Mouse (Mus musculus): Measurements from ENCODE around the gene Nuak2.
A peak's percentile ranks its signal among the peaks of the same experiment; 100 is the strongest.

Gene Nuak2

GRCm38 (mm10) chr1:132298801-132299464 is 17.0 kb upstream of the Nuak2 start:
- DNase-seq (ENCODE audit: low read depth): no peak

GRCm38 (mm10) chr1:132299744-132300143 is 16.2 kb upstream of the Nuak2 start:
- no peak for DNase-seq (ENCODE audit: low read depth)

DNA sequence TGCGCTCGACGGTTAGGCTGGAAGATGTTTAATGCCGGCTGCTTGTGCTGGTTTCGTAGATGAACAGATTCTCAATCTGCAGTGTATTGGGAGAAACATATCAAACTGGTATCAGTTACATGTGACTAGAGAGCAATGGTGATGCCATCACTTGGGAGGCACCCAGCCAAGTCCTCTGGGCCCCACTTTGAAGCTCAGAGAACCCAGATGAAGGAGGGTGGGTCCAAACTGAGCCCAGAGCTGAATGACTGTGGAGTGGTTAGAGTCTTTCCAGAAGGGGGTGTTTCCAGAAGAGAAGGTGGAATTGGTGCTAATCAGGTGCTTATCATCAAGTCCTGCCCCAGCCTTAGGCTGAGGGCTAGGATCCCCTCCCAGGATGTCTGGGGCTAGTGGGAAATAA is 14.7 kb upstream of the Nuak2 start:
- no peak for DNase-seq (ENCODE audit: low read depth)

DNA sequence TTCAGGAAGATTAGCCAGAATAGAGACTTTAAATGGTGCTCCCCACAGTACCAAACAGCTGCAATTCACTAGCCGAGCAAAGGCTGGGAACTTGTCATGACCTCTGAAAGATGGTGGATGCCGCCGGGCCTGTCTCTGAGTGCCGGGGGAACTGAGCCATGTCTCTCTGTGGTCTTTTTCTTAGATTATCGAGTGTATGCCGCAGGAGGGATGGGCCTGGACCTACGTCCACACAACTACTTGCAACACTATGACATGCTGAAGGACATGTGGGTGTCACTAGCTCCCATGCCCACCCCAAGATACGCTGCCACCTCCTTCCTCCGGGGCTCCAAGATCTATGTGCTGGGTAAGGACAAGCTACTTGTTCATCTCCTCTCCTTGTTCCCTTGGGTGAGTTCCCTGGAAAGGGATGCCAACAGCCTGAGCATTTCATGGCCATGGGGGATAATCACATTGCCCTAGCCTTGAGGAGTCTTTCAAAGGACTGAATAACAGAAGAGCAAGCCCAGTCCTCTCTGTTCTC is 13.5 kb upstream of the Nuak2 start:
- no peak for DNase-seq (ENCODE audit: low read depth)

- DNase-seq (ENCODE audit: low read depth): no peak
These were observed 11.2 kb upstream of the Nuak2 start for GRCm38 (mm10) chr1:132304618-132305214.

DNA sequence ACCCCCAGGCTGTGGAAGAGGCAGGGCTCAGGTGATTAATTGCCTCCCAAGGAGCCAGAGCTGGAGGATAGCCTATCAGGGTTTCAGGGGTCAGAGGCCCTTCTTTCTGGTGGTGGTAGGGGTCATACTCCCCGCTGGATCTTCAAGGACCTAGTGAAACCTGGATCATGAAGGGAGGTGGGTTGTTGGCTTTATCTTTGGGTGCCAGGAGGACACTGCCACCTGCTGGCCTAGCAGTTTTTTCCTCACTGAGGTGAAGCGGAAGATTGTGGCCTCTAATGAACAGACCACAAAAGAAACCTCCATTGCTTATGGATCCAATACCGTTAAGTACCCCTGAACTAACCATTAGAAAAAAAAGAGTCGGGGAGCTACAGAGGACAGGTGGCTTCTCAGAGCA is 9.8 kb upstream of the Nuak2 start:
- peak; percentile 45 for DNase-seq (ENCODE audit: low read depth)

DNA sequence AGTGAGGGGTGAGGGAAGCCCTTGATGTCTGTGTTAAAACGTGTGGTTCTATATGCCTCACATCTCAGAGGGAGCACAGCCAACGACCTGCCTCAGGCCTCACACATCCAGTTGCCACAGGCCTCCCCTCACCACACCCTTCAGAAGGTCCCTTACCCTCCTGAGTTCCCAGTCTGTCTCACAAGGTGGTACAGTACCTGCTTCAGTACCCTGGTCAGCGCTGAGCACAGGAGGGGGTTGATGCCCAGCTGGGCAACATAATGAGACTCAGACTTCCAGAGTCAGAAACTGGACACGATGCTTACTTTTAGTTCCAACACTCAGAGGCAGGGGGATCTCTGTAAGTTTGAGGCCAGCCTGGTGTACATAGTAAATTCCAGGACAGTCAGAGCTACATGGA is 9.1 kb upstream of the Nuak2 start:
- no peak for DNase-seq (ENCODE audit: low read depth)

DNA sequence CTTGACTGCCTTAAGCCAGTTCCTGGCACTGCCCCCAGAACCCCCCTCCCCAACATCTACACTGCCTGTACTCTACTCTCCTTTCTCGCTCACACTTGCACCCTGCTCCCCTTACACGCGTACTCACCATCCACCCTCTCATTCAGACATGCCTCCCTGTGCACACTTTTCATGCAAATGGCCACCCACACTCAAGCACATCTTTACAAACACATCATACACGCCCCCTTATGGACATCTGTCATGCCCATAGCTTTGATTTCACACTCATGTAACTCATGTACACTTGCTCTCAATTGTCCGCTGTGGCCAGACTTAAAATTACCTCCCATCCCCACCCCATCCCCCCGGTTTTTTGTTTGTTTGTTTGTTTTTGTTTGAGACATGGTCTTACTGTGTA is 8.0 kb upstream of the Nuak2 start:
- no peak for DNase-seq (ENCODE audit: low read depth)

DNA sequence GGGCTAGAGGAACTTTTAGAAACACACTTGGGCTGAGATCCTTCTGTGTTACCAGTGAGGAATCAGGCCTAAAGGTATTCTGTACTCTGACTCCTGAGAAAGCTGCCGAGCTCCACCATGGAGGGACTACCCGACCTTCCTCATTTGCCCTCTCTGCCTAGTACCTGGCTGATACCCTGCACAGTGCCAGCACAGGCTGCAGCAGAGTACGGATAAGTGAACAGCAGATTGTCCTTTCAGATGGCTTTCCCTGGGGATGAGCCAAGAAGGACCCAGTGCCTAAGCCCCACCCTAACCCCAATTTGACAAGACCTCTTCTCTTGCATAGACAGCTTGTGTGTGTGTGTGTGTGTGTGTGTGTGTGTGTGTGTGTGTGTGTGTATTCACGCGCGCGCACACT is 7.3 kb upstream of the Nuak2 start:
- no peak for DNase-seq (ENCODE audit: low read depth)

- DNase-seq (ENCODE audit: low read depth): no peak
These were observed 5.2 kb upstream of the Nuak2 start for GRCm38 (mm10) chr1:132310754-132311153.

- DNase-seq (ENCODE audit: low read depth): peak; percentile 14
These were observed 4.6 kb upstream of the Nuak2 start for GRCm38 (mm10) chr1:132311174-132311859.

GRCm38 (mm10) chr1:132312043-132312442 is 3.9 kb upstream of the Nuak2 start:
- DNase-seq (ENCODE audit: low read depth): no peak

DNA sequence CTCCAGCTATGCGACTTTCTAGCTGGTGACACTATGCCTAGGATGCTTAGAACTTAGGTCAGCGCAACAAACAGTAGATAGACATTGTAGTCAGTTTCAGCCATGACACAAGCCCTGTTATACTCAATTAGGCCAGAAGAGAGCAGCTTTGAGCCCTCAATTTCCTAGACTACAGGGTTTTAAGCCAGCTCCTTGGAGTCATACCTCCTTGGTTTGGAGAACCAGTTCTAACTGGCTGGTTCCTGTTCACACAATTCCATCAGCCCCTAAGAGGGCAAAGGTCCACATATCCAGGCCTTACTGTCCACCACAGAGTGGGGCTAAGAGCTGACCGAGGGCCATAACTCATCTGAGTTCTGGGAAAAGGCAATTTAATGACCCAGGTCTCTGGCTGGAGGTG is 3.2 kb upstream of the Nuak2 start:
- peak; percentile 77 for DNase-seq (ENCODE audit: low read depth)

- DNase-seq (ENCODE audit: low read depth): no peak
These were observed 684 bp downstream of the Nuak2 start for GRCm38 (mm10) chr1:132316625-132316994.

GRCm38 (mm10) chr1:132317413-132317812 is 1.5 kb downstream of the Nuak2 start:
- peak; percentile 49 for DNase-seq (ENCODE audit: low read depth)

- no peak for DNase-seq (ENCODE audit: low read depth)
These were observed 2.3 kb downstream of the Nuak2 start for GRCm38 (mm10) chr1:132317894-132318863.

DNA sequence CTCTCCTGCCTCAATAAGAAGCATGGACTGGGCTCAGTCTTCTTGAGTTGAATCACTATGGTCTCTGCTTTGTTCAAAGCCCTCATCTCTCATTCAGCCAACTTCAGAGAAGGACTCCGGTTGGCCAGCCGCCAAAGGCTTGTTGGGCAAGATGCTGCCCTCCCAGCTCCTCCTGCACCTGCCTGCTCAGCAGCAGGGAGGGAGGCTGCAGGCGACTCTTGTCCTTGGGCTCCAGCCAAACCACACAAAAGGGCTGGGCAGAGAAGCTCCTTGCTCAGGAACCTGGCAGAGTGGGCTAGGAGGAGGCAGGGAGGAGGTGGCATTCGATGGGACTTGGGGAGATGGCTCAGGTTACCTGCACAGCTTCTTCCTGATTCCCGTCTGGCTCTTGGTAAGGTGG is 3.3 kb downstream of the Nuak2 start:
- DNase-seq (ENCODE audit: low read depth): no peak

- DNase-seq (ENCODE audit: low read depth): no peak
These were observed 6.1 kb downstream of the Nuak2 start for GRCm38 (mm10) chr1:132321821-132322580.

DNA sequence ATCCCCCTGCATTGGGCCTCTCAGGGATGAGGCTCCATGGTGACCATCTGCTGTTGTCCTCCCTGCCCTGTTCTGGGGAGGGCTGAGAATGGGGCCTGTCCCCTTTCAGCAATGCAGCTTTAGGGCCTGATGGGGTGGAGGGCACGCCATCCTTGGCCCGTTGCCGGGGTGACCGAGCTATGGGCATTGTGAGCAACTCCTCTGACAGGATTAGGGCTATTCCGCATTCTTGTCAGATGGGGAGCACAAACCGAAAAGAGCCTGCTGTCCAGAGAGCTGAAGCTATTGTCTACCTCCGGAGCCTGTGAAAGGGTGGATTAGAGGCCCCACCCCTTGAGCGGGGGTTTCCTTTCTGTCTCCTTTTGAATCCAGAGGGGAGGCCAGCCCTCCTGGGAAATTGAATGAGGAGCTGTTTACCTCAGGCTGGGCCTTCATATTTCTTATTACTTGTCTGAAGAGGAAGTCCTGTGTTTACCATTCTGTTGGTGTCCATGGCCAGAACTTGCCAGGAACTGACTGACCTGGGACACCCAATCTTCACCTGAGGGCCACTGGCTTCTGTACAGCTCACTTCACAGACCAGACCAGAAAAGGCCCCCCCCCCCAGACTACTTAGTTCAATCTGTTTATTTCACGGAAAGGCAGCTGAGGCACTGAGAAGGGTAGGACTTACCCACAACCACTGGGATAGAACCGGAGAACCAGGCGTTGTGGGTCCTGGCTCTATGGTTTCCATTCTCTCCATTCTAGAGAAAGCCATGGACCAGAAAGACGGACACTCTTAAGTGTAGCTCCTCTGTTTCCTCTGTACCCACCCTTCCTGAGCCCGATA is 7.0 kb downstream of the Nuak2 start:
- DNase-seq (ENCODE audit: low read depth): no peak

GRCm38 (mm10) chr1:132326777-132327176 is 10.9 kb downstream of the Nuak2 start:
- no peak for DNase-seq (ENCODE audit: low read depth)
